Mouse (Mus musculus) G1E (cell line): Measurements from ENCODE around the gene Psmg3.

Source experiments
- CTCF ChIP-seq: IDR thresholded peaks from 2 replicates; pipeline ENCODE4 v1.5.1; 2012; ENCODE audit warnings: low read depth, low read length, inconsistent platforms, mixed read lengths
- GATA1 ChIP-seq: IDR thresholded peaks from 2 replicates; pipeline ENCODE4 v1.6.1; 2012; ENCODE audit warnings: borderline replicate concordance, low read length, inconsistent platforms, mixed read lengths

DNA sequence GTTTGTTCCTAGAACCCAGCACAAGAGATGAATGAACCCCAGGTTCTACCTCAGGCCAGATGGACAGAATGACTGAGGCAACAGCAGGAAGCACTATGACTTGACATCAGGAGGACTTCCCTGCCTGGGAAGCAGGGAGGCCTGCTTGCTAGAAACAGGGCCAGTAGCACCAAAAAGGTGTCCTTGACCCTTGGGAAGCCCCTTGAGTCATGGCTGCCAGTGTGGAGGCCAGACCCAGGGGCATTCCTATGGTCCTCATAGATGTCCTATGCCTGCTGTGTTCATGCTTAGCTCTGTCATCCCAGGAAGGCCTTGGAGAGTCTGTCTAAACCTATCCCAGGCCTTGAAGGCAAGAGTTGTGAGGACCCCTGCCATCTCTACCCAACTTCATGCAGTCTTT is 10.2 kb downstream of the Psmg3 start:
- TF ChIP-seq CTCF: no peak
- no peak for TF ChIP-seq GATA1
